Mouse (Mus musculus) embryo, embryonic 11.5 days (tissue): Measurements from ENCODE around the gene Tmem232.
"Not testable (repeated sequence)": the region's sequence is repeated elsewhere in the genome, so short reads cannot be mapped to it uniquely, and the experiment has no call there.

ENCODE experiments used
- DNase-seq: peaks from one replicate; pipeline ENCODE4 v3.0.0-alpha.2; 2012; ENCODE audit warnings: low read depth, low spot score

Tmem232 gene

DNA sequence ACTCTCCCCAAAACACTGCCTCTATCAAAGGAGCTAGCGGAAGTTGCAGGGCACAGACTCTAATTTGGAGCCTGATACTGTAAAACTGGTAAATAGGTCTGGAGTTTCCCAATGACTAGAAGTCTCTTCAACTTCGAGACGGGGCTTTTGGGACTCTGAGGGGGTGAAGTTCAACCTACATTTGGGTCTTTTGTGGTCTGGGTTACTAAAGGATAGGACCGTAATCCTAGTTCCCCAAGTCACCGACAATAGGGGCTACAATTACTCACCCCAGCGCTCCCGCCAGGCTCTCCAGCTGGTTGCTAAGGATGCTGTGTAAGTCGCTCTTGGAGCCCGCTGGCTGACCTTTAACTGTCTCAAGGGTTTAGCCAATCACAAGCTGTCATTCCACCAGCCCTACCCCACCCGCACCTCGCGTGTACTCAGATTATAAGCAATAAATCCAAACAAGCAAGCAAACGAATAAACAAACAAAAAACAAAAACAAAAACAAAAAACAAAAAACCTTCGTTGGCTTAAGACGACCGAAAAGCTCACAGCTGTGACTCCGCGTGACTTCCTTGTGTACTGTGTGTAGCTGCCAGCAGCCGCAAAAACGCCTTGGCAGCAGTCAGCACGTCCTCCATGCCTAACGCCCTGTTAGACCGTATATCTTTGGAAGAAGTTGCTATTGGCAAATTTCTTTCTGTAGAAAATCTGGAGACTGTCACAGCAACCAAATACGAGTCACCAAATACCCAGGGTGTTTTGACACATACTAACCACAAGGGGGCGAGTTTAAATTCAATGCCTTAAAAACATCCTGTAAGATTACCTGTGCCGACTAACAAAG is at the start of gene Tmem232:
Gene Tmem232 (minus strand): TSS at position 342 of the 832 bp plus-strand sequence.
- DNase-seq = no peak

DNA sequence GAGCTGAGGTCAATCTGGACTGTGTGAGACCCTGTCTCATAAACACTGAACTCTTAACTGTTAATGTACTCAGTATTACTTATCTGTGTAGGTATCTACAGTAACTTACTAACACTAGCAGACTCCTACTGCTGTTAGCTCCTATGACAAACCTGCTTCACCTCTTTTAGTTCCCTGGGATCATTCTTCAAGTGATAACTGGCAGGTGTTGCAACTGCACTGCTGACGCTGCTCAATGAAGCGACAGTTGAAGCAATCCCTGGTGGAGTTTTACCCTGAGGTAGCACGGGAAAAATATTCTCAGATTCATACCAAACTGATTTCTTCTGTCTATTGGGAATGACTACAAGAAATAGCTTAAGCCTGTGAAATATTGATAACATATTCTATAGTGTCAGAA is 46.3 kb upstream of the Tmem232 start:
- DNase-seq = no peak

DNA sequence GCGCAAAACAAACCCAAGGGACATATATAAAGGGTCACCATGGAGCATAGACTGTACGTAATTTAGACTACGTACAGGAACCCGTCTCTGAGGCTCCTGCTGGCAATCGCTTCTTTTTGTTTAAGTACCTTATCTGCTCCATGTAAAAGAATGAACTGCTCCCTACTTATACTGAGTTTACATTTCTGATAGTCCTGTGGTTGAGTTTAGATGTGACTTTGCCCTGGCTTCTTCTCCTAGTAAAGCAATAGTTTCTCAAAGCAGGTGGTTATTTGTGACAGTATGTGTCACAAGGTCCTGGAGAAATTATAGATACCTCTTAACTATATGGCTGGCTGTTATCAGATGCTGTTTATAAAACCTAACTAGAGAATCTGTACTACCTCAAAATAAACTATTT is 40.9 kb upstream of the Tmem232 start:
- no peak for DNase-seq

DNA sequence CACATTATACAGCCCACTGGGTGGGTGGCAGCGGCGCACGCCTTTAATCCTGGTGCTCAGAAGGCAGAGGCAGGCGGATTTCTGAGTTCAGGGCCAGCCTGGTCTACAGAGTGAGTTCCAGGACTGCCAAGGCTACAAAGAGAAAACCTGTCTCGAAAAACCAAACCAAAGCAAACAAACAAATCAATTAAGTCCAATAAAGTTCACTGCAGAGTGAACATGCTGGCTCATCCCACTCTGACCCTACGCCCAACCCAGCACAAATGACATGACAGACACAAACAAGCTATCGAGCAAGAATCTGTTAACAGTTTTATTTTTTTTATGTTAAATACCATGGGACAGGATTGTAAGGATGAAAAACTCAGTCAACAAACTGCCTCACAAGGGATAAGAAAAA is 39.2 kb upstream of the Tmem232 start:
- no peak for DNase-seq

DNA sequence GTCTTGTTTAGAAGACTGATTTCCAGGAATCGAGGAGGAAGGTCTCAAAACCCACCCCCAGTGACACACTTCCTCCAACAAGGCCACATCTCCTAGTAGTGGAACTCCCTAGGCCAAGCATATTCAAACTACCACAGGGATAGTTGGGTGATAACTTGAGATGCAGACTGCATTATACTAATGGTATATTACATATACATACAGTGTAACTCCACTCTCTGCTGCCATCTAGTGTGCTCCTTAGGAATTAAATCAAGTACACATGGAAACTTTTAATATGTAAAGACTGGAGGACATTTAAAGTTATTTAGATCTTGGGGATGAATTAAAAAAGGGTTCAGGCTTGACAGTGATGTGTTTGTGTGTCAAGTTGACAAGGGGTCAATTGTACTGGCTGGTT is 34.8 kb upstream of the Tmem232 start:
- DNase-seq = peak; percentile 26

DNA sequence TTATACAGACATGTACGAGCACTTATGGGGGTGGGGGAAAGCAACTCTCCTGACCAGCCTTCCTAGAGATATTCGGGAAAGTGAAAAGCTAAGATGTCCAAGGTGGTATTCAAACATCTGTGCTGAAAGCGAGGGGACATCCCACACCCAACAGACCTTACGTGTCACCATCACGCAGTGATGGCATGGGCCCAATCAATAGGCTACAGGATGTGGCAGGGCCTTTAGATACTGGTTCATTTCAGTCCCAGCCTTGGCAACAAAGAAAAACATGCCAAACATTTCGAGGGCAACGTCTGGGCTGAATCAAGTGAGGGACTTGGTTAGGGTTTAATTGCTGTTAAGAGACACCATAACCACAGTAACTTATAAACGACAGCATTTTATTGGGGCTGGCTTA is 34.3 kb upstream of the Tmem232 start:
- no peak for DNase-seq

DNA sequence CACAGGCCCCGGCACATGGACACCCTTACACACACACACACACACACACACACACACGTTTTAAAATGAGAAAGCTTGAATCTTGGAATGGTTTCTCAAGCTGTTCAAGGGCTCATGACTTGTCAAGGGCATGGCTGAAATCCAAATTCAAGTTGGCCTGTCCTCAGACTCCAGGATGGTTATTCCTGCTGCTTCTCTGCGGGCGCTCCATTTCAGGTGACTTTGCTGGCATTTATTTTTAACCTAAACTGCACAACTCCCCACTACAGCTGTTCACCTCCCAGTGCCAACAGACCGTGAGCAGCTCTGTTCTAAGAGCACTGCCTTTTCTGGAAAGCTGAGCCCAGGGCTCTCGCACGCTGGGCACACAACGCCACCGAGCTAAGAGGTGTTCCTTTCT is 31.3 kb upstream of the Tmem232 start:
- no peak for DNase-seq

DNA sequence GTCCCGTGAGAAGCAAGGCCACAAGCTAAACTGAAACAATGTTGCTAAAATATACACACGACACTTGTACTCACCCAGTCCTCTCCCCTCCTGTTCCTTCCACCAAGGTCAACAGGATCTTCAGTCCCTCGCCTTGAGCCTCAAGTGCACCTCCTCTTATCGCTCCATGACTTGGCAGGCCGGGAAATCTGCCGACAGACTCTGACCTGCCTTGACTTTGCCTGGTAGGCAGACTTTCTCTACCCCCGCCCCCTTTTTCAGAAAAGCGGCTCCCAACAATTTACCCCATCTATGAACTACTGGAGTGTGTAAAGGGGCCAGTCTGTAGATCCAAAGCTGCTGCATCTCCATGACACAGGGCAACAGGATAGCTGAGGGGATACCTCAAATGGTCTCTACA is 30.9 kb upstream of the Tmem232 start:
- DNase-seq = no peak

DNA sequence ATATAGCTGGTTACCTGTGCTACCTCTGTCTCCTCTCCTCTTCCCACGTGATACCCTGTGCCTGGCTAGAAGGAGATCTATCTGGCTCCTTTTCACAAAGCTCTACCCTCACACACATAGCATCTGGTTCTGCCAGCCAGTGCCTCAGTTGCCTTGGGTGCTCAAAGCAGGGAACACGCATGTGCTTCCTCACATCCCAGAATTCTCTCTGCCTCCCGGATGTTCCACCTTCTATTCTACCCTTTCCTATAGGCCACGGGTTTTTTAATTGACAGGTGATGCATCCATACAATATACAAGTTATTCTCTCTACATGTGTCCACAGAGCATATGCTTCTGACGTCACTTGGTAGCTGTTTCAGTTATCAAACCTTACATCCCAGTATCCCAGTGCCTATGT is 23.6 kb upstream of the Tmem232 start:
- DNase-seq = no peak

DNA sequence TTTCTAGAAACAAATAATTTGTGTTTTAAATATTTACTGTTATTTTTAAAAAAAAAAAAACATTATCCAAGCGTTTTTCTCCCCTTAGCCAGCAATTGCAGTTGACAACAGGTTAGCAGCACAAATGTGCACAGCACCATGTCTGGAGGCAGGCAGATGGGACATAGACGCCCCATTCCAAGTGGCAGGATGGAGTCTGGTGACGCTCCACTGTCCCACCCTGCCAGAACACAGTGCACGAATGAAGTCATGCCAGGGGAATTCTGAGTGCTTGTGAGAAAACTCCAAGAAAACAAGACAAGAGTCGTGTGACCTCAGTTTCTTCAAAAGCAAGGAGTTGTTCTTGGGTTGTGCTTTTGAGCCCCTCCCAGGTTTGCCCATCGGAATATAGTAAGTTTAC is 22.8 kb upstream of the Tmem232 start:
- no peak for DNase-seq

DNA sequence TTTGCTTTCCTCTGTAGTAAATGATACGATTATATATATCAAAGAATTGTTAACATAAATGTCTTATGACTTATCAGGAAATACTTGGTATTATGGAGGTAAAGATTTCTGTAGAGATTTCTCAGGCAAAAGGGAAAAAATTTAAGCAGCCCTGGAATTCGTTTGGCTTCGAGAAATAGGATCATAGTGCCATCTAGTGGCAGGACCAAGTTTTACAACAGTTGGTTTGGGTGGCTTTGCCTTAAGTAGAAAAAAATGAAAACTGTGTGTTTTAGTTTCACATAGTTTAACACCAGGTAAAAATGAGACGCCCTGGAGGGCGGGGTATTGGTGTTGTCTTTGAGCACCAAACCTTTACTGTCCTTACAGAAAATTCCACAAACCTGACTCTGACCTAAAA is 22.2 kb upstream of the Tmem232 start:
- DNase-seq = peak; percentile 61

DNA sequence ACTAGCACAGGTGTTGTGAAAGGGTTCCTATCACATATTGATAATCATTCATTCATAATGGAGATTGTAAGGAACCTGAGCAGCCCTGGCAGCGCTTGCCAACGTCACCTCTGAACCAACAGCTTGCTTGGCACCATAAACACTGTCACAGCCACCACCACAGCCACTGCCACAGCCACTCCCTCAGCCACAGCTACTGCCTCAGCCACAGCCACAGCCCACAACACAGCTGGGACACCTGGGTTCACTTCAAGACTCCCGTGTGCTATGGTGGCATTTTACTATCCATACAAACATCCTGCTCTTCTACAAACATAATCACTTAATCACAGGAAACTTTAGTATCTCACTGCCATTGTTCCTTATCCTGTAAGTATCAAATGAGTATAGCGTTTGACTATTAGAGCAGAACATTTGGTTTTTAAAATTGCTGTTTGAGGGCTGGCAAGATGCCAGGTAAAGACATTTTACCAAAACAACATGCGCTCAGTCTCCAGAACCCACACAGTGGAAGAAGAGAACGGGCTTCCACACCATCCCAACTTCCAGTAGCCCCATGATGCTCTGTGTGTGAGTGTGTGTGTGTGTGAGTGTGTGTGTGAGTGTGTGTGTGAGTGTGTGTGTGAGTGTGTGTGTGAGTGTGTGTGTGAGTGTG is 20.9 kb upstream of the Tmem232 start:
- no peak for DNase-seq

DNA sequence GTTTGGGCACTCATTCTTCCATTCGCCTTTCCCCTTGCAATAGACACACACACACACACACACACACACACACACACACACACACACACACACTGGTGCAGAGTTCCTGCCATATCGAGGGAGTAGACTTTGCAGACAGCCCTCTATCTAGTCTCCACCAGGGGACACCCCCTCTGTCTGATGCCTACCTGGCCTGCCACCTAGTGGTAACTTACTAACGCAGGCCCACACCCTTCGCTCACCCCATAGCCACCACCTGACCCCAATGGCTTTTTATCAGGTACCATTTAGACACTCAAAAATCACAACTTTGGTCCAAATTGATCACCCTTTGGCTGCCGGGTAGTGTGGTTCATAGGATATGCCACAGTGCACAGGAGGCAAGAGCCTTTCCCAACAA is 18.7 kb upstream of the Tmem232 start:
- no peak for DNase-seq

DNA sequence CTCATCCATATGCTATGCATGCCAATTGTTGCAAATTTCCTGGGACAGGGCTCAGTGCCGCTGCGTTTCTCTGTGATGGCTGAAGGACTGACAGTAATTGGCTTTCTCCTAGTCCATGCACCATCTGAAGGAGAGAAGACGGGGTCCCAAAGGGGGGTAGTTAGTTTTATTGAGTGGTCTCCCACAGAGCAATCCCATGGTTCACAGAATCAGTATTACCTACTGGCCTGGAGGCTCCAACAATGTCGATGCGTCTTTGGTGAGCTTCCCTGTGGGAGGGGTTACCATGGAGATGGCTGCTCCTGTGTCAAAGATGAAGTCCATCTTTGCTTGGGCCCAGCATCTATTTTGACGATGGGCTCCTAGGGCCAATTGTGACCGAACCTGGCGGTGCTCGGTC is 18.2 kb upstream of the Tmem232 start:
- DNase-seq = no peak

DNA sequence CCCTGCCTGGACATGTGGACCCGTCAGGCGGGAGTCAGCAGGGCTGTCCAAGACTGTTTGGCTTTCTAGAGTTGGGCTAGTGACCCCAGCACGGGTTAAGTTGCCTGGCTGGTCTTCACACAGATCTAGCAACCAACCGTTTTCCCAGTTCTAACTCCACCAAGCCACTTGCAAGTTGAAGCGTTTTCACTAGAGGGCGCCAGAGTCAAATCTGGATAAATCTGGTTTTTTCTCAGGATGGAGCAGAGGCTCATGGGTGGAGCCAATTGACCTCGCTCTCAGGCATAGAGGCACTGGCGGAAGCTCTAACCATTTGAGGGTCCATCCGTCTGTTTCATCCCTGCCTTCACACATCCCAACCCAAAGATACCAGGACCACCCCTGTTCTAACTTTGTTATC is 17.6 kb upstream of the Tmem232 start:
- DNase-seq = peak; percentile 46

DNA sequence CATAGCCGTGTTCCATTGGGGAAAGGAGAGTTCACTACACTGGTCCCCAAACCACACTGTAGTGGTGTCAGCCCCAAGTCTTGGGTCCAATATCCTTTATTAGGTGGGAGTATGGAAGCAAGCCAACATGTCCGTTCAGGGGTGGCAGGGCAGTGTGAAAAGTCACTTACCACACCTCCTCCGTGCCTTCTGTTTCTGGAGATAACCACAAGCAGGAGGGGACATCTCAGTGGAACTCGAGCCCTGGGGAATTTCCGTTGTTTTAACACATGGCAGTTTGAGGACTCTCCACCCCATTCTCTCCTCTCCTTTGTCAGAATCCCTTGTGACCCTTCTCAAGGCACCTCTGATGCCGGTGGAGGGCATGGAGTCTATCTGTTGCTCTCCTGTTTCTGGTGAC is 16.6 kb upstream of the Tmem232 start:
- DNase-seq = no peak

DNA sequence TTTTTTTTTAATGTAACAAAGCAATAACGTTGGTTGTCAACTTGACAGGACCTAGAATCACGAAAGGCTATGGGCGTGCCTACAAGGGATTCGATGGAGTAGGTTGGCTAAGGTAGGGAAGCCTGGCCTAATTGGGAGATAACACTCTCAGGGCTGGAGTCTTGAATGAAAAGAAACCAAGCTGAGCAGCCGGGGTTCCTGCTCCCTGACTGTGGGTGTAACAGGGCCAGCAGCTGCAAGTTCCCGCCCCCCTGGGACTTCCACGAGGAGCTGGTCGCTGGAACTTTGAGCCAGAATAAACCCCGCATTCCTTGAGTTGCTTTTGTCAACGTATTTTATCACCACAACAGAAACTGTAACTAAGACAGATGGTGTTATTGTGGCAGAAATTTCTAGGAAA is 16.2 kb upstream of the Tmem232 start:
- no peak for DNase-seq

DNA sequence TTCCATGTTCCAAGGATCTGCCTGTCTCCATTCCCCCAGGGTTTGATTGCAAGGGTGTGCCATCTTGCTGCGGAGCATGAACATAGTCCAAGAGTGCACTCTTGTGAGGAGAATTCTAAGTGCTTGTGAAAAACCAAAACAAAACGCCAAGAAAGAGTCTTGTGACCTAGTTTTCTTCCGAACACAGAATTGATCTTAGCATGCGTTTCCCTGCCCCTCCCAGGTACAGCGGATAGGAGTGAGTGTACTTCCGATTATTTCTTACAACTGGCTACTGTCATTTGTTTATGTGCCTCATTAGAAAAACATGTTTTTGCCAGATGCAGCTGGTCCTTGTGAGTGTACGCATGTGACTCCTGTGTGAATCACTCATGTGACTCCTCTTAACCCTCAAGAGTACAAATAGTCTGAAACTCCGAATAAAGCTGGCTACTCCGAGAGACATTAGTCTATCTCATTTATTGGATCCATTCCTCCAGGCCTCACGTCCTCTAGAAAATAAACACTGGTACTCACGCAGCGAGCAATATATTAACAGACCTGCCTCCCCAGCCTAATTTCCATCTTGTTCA is 11.9 kb upstream of the Tmem232 start:
- DNase-seq = no peak

DNA sequence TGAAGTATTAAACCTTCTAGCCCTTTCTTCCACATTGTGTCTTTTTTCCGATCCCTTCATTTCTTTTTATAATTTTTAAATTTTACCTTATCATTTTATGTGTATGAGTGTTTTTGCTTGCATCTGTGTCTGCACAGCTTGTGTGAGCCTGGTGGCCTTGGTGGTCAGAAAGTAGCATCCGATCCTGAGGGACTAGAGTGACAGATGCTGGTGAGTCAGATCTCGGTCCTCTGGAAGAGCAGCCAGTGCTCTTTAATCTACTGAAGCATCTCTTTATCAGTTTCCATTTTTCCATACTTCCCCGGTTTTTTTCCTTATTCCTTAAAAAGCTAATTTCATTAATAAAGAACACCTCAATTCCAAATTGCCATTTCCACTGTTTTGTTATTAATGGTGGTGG is 9.8 kb upstream of the Tmem232 start:
- DNase-seq = no peak

DNA sequence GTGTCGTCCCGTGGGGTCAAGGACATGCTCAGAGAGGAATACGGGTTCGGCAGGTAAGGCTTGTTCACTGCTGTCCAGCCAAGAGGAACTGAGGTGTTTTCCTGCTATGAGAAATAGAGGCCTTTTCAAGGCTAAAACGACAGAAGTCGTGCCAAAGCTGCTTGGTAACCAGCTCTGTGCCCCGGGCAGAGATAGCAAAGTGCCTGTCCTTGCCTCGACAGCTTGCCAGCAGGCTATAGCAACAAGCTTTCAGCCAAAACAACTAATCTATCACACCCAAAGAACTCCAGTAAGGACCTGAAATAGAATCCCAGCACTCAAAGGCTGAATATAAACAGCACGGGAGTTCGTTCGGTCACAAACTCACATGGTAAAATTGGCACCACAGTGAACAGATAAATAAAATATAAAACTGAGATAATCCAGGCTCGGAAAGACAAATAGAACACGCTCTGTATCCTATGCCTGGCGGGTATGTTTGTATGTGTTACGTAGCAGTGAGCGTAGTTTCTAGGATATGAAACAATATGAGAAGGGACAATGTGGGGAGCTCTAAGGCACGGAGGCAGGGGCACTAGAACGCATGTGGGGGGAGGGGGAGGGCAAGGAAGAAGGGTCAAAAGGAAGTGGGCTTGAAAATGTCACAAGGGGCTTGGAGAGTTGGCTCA is 8.2 kb upstream of the Tmem232 start:
- no peak for DNase-seq

DNA sequence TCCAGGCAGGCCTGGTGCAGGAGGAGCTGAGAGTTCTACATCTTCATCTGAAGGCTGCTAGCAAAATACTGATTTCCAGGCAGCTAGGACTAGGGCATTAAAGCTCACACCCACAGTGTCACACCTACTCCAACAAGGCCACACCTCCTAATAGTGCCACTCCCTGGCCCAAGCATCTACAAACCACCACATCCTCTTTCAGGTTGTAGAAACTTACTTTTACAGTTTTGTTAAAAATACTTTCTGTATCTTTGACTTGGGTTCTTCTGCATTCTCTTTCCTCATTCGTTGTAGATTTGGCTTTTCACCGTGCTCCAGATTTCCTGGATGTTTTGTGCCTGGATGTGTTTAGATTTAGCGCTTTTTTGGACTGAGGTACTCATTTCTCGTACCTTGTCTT is 5.6 kb upstream of the Tmem232 start:
- DNase-seq = not testable (repeated sequence)

DNA sequence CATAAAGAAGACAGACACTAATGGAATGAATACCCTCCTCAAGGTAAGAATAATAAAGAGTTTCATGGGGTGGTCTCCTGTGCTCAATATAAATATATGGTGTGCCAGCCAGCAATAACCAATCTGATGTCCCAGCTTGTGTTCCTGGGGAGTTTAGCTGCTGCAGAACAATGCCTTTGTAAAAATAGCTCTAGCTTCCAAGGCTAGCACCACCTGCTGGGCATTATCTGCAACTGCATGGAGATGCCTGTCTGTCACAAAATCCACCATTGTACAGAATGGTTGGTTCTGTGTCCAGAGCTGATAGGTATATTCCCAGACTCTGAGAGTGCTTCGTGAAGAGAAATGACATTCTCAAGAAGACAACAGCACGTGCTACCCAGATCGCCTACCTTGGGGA is 4.4 kb downstream of the Tmem232 start:
- peak; percentile 36 for DNase-seq
